Mouse (Mus musculus): ENCODE measurements around the gene Leng9. TPM values are rescaled to one million over a fixed set of nuclear protein-coding genes. Genes with fewer than 3 reads are reported as not detected.
"Not testable (repeated sequence)": the region's sequence is repeated elsewhere in the genome, so short reads cannot be mapped to it uniquely, and the experiment has no call there.

Leng9 gene
- 1.3 and 1.5 TPM in 2 replicates for total RNA-seq (2017)

DNA sequence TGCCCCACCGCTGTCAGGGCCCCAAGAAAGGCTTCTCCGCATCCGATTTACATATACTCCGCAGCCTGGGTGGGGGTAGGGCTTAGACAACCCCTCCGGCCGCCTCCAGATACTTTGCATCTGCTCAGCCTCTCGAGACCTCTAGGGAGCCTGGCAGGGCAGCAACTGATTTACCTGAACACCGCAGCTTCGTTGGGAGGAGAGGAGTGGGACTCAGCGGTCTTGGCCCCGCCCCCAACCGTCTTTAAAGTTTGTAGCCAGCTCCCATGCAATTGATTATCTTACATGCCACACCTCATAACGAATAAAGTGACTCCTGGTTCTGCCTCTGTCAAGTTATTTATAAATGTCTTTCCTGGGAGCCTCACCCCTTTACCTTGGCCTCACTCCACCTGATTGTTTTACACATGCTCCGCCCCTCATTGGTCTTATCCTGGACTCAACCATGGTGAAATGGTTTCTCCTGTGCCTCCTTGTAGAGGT is at the start of gene Leng9:
TSS of gene Leng9 (minus strand) at position 316 of the 483 bp plus-strand sequence.
- ATAC-seq (replicated peaks; ENCODE audit: low read depth, poor library complexity, severe bottlenecking) = peak; percentile 6

DNA sequence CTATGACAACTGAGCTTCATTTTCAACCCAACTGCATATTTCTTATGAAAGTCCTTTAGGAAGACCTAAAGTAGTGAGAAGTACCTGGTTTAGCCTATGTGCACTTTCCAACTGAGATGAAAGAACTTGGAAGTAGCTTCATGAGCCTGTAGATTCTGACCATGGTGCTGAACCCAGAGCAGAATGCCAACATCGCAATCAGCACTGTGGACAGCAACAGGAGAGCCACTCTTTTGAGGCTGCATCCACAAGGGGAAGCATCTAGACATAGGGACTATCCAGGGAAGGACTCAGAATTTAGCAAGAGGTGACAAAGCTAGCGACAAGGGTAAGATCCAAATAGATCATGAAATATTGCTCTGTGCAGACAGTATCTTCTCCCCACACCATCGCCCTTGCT is 28.3 kb upstream of the Leng9 start:
- peak; percentile 81 for ATAC-seq (replicated peaks; ENCODE audit: low read depth, poor library complexity, severe bottlenecking)

DNA sequence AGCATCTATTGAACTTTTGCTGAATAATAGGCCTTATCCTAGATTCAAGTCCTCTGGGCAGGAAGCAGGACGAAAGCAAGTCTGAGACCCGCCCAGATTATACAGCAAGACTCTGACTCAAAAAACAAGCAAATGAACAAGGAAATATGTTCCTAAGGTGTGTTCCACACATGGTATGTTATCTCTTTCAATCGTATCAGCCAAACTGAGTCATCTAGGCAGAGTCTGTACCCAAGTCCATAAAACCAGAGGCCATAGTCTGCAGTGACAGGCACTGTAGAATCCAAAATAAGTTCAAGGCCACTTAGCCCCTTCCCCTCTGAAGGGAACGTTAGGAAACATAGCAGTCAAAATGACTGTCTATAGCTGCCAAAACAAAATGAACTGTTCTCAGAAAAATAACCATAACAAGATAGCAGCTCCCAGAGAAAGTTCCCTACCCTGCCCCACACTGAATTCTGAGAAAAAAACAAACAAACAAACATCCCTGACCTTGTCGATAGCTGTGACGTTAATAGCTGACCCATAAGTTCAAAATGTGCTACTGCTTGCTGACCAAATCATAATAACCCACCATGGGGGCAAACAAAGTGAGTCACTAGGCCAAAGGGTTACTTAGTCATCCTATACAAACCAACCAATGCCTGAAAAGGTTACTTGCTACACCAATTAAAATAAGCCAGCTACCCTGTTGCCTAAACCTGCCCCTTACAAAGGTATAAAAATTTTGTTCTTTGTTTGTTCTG is 20.2 kb upstream of the Leng9 start:
- no peak for ATAC-seq (replicated peaks; ENCODE audit: low read depth, poor library complexity, severe bottlenecking)

DNA sequence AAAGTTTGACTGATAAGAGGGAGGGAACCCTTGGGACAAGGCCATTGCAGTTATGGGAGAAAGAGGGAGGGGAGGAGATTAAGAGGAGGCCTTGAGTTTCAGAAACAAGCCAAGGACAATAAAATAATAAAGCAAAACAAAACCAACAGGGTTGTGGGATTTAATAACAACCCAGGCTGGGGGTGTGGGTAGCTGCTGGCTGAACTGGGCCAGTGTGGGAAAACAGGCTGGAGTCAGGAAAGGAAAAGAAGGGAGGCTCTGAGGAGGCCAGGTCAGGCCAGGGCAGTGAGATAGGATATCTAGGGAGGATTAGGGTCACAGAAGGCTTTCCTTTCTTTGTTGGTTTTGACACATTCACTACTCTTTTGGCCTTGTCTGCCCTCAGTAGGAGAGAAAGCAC is 16.9 kb upstream of the Leng9 start:
- ATAC-seq (replicated peaks; ENCODE audit: low read depth, poor library complexity, severe bottlenecking) = no peak

DNA sequence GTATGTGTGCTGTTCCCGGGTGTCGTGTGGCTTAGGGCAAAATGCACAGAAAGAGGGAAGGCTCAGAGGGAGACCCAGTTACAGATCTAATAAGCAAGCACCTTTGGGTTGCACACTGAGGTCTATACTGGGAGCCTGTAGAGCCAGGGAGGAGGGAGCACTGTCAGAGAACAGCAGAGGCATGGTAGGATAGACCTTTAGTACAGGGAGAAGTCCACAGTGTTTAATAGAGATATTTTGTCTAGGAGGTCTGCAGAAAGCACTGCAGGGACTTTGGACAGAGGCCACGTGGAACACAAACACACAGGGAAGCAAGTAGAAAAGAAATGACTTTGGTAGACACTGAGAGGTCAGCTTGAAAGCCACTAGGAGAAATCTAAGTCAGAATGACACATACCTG is 15.1 kb upstream of the Leng9 start:
- no peak for ATAC-seq (replicated peaks; ENCODE audit: low read depth, poor library complexity, severe bottlenecking)

DNA sequence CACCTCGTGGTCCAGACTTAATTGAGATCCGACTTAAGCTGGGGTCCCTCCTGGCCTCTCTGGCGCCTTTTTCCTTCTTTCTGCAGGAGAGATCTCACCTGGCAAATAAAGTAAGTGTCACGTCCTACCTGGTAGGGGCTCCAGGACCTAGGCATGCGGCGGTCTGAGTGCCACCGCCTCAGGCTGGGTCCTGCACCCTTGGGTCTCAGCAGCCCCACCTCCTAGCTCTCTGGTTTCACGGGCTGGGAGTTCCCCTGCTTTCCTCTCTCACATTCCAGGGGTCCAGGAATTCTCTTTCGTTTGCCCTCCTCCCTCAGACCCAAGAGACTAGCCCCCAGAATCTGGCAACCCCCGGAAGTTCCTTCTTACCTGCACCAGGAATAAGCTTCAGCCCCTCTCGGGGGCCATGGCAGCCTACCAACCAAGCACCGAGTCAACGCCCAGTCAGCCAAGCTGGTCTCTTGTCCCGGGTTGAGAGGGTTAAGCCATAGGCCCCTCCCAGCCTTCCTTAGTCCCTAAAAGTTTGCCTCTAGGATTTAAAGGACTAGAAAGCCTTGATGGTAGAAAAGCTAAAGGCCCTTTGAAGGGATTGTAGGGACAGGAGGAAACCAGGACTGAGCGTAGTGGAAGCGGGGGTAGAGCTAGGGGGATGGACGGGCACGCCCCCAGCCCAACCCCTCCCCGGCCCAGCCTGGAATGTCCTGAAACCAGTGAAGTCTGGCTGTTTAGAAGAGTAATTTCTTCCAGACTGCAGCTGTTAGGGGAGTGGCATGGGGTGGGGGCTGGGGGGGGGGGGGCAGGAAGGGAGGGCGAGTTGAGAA is 14.1 kb upstream of the Leng9 start, which contains the start of gene Cdc42ep5:
TSS of gene Cdc42ep5 (minus strand) at position 771 of the 821 bp plus-strand sequence.
- ATAC-seq (replicated peaks; ENCODE audit: low read depth, poor library complexity, severe bottlenecking) = 0 out of 2 replicates have a peak, but pooled peaks have one; percentile 25

DNA sequence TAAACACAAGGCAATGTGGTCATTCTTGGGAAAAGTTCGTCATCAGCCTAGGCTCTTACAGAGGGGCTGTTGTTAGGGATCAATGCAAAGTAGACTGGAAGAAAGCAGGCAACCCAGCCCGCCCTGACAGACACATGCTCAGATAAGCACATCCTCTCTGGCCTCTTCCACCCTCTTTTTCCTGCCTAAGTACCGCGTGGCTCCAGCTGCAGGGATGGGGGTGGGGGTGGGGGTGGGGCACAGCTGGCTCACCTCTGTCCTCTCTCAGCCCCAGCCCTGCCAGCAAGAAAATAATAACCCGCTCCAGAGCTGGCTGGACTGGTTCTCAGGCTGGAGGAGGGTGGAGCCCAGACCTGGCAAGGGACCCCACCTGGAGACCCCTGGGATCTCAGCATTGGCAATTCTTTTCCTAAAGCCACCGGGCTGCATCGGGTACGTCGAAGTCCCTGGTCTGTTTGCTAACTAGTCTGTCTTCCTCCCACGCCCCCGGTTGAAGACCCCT is 13.4 kb upstream of the Leng9 start:
- peak; percentile 47; the same call in 1 of the 2 replicates for ATAC-seq (replicated peaks; ENCODE audit: low read depth, poor library complexity, severe bottlenecking)

DNA sequence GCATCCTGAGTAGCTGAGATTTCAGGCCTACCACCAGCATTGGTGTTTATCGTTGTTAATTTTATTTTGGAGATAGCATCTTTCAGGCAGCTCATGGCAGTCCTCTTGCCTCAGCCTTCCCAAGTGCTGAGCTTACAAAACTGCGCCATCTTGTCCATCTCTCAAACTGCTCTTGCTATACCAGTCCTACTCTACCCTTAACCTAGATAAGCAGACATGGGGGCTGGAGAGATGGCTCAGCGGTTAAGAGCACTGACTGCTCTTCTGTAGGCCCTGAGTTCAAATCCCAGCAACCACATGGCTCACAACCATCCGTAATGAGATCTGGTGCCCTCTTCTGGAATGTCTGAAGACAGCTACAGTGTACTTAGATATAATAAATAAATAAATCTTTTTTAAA is 11.4 kb upstream of the Leng9 start:
- ATAC-seq (replicated peaks; ENCODE audit: low read depth, poor library complexity, severe bottlenecking) = not testable (repeated sequence)

DNA sequence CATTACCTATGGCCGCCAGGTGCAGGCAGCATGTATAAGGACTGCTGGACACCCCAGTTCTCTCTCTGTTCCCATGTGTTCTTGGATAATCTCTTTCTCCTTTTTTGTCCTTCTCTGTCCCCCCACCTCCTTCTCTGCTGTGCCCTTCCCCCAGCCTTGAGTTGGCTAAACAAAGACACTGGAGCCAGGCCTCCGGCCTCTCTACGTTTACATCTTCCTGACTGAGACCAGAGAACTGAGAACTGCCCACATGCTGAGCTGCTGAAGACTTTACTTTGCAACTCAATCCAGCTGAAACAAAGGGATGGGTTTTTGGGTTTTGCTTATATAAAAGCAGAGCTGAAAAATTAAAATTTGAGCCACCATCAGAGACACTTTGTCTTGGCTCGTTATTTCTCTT is 4.8 kb upstream of the Leng9 start:
- ATAC-seq (replicated peaks; ENCODE audit: low read depth, poor library complexity, severe bottlenecking) = no peak

DNA sequence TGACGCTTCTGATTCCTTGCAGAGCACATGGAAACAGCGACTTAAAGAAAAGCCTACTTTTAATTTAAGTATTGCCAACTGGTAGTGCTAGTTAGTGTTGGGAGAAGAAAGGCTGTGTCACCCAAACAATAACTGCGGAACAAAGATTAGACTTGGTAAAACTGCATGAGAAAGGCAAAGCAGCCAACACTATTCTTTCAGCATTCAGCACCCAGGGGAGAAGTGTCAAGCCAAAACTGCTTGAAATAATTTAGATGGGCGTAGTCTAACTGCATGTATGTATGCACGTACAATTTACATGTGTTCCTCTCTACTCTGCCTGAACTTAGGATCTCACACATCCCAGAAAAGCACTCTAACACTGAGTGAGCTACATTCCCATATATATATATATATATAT is 4.2 kb upstream of the Leng9 start:
- no peak for ATAC-seq (replicated peaks; ENCODE audit: low read depth, poor library complexity, severe bottlenecking)

DNA sequence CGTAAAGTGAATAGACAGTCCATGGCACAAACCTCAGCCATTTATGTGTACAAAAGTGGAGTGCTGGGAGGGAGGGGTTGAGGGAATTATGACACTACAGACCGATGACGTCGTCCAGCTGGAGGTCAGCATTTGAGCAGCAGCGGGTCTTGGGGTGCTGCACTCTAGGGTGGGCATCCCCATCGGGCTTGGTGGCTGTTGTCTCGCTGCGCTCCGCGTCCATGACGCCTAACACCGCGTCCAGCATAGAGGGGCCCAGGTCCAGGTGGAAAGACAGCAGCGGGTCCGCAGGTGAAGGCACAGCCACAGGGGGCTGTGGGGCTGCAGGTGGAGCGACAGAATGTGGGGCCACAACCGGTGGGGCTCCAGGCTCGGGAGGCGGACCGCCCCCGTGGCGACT is 1.1 kb upstream of the Leng9 start:
- no peak for ATAC-seq (replicated peaks; ENCODE audit: low read depth, poor library complexity, severe bottlenecking)

DNA sequence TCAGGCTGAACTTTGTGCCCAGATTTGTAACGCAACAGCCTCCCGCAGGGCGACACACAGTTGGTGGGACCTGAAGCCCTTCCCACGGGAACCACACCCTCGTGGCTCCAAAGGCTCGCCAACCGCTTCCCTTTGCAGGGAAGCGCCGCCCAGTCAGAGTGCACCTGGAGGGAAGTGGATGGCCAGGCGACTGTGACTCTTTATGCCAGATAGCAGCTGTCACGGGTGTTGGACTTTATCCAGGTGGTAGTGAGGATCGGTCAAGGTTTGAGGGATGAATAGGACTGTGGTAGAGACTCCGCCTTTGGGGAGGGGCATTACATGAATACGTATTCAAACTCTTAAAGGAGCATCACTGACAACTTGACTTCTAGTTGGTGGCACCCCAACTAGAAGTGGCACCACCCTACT is 642 bp upstream of the Leng9 start:
- peak; percentile 23 for ATAC-seq (replicated peaks; ENCODE audit: low read depth, poor library complexity, severe bottlenecking)

DNA sequence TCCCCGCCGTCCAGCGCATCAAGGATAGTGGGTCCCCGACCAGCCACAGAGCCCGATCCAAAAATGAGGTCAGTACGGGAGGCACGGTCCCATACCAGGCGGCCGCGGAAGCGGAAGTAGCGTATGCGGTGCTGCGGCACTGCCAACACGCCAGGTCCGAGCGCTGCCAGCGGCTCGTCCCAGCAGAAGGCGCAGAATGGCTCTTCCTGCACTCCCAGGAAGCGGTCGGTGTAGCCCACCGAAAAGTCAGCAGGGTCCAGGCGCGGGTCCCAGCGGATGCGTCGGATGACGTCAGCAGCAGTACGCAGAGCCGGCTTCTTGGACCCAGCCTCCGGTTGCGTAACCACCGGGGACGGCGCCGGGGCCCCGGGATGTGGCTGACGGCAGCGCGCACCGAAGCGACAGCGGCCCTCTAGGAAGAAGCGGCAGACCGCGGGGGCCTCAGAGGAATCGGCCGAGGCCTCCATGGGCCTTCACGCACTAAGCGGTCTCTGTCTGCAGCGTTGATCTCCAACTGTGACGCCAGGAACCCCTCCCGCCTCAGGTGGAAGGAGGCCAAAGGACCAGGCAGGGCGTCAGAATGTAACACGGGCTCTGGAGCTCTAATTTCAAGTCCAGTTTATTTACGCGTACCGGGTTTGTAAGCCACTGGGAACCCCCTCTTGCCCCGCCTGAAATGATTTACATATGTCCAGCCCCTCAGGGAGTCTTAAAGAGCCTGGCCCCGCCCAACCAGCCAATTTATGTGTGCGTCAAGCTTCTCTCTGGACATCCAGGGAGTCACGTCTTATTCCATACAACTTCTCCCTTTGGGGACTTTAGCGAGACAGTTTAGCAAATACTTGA is 742 bp downstream of the Leng9 start:
- ATAC-seq (replicated peaks; ENCODE audit: low read depth, poor library complexity, severe bottlenecking) = peak; percentile 59

DNA sequence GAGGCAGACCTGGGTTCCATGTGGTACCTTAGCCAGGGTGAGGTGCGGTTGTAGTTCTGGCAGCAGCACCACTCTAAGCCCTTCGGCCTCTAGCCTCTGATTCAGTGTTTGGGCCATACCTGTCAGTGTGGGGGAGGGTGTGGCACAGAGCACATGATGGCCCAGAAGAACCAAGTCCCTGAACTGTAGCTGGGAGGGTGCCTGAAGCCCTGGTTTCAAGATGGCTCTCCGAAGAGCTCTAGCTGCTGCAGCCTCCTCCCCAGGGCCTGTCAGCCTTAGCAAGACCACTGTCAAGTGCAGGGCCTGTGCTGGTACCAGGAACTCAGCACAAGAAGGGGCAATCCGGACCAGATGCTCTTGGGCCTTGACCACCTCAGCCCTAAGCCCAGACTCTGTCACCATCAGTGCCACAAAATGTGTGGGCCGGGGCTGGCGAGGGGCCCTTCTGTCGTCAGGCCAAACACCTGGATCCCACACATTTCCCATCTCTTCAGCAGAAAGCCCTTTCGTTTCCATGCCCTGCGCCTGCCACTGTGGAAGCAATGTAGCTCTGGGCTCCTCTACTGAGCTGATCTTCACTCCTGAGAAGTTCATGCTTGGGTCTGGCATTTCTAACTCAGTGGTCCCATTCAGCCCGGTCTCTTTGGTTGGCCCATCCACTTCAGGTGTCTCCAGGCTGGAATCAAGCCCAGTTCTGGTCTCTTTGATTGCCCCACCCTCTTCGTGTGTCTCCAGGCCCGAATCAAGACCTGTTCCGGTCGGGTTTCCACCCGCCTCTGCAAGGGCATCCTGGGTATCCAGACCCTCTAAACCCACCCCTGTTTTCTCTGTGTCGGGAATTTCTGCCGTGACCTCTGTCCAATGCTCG is 1.6 kb downstream of the Leng9 start:
- no peak; the same call in 1 of the 2 replicates for ATAC-seq (replicated peaks; ENCODE audit: low read depth, poor library complexity, severe bottlenecking)

DNA sequence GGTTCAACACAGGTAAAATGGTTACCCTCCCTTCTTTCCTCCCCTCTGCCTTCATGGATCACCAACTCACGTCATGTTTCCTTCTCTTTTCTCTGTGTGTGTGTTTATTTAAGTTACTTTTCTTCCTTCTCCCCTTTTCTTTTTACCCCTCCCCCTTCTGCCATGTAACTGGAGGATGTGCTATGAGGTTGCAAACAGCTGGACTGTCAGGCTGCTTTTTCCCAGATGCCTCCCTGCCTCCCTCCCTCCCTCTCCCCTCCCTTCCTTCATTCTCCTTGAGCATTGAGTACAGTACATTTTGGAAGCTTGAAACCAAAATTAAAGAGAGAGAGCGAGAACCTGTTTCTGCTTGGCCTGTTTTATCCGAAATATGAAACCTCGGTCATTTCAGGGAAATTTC is 2.3 kb downstream of the Leng9 start:
- ATAC-seq (replicated peaks; ENCODE audit: low read depth, poor library complexity, severe bottlenecking) = no peak

DNA sequence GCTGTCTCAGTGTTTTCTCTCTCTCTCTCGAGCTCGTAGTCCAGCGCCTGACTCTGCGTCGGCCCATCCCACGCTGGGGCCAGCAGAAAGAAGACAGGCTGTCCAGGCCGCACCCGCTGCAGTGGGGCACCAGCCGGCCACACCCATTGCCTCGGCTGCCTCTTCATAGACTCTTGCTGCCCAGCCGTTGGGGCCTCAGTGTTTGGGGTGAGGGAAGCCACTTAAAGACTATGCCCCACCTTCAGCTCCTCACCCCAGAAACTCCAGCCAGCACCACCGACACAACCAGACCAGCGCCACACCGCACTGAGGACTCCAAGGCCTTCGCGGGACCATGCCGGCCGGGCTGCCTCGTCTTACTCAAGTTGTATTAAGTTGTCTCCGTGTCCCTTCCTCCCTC is 2.8 kb downstream of the Leng9 start:
- no peak for ATAC-seq (replicated peaks; ENCODE audit: low read depth, poor library complexity, severe bottlenecking)

DNA sequence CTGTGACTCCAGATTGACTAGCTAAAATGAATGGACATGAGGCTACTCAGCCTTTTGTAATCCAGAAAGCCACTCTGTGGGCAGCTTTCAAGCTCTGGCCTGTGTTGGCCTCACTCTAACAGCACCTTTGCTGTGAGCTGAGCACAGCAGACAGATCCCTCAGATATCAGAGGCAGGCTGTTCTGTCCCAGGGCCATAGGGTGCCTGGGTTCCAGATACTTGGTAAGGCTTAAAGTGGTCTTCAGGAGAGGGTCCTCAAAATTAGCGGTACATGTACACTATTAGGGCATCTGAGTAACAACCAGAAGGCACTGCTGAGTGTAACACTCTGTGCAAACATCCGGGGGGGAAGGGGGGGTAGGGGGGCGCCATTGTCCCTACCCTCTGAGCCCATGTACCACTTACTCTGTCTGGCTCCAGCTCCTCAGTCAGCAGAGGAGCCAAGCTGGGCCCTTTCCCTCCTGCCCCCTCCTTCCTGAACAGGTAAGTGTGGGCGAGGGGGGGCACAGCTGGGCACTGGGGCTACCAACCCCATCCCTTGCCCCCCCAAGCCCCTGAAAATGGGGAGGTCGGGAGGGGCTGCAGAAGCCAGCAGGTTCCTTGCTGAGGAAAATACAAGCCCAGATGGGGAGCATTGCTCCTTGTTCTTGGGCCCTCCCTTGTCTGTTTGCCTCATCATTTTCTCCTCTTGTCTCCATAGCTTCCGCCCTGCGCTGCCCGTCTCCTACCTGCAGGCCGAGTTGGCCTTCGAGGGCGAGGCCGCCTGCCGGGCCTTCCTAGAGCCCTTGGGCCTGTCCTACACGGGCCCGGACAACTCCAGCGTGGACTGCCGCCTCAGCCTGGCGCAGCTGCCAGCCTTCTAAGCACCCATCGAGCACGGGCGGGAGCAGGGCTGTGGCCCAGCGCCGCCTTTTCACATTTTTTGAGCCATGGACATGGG is 3.7 kb downstream of the Leng9 start:
- ATAC-seq (replicated peaks; ENCODE audit: low read depth, poor library complexity, severe bottlenecking) = no peak

DNA sequence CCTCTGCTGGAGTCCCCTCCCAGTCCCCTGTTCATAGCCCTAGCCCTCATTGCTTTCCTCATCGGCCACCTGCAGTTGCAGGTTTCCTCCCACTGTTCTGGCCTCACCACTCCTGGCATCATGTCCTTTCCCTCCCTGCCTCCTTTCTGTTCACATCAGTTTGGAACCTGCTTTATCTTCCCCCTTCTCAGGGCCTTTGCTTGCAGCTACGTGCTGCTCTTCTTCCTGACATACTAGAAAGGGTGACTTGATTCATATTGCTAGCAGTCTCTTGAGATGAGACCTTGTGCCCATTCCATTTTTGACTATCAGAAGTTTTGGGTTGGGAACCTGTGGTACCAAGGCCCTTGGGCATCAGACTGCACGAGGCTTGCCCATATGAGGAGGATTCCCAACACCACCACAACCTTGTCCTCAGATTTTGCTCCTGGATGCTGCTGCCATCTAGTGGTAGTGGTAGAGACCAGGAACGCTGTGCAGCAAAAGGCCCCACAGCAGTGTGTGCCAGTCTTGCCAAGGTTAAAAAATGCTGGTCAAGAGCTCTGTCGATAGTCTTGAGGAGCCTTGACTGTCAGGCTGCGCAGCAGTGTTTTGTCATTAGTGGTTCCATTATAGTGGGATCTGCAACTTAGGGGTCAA is 4.5 kb downstream of the Leng9 start:
- peak; percentile 23 for ATAC-seq (replicated peaks; ENCODE audit: low read depth, poor library complexity, severe bottlenecking)

Data from common myeloid progenitor, adult 5-6 weeks (primary cell).